Mouse (Mus musculus): ENCODE results near the gene Ipo8. TPM values are rescaled to one million over a fixed set of nuclear protein-coding genes. Genes with fewer than 3 reads are reported as not detected.

Gene Ipo8
- polyA plus RNA-seq, 1 experiment from 2014 or later, result 30.8 TPM

GRCm38 (mm10) chr6:148789010-148789673 is 42.1 kb downstream of the Ipo8 start:
- no peaks in the 10 kb centered on the region for H3K4me1 ChIP-seq
- WGBS, result 95% methylated on average over 9 of the region's 9 CpGs
- no peaks in the 10 kb centered on the region for H3K9me3 ChIP-seq (replicated peaks)
- H3K27ac ChIP-seq, result no peak overlapping the region
- H3K36me3 ChIP-seq, result peaks cover 73% of the 10 kb centered on the region
- DNase-seq (ENCODE audit: low spot score), result no peak
- H3K27me3 ChIP-seq (ENCODE audit: low read depth, poor library complexity, severe bottlenecking), result no peaks in the 10 kb centered on the region
- no peak overlapping the region for H3K4me3 ChIP-seq

DNA sequence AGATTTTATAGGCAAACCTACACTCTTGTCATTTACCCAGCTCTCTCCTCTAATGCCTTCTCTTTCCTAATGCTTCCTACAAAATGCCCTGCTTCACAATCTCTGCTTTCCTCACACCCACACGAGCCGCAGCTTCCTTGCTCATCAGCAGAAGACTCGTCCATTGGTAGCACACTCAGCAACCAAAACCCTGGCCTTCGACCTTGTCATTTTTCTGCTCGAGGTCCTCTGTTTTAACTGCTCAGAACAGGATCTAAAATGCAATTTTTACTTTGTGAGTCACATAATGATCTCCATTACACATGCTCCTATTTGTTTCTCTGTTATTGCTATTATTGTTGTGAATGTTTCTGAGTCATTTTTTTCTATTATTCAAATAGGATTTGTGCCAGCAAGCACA is 45.1 kb downstream of the Ipo8 start:
- Histone ChIP-seq H3K4me3 (no peak overlapping the region), H3K4me1 (no peaks in the 10 kb centered on the region), H3K36me3 (peaks cover 81% of the 10 kb centered on the region), H3K9me3 (replicated peaks) (no peaks in the 10 kb centered on the region), H3K27me3 (ENCODE audit: low read depth, poor library complexity, severe bottlenecking) (no peaks in the 10 kb centered on the region), H3K27ac (no peak overlapping the region)
- 90% methylated on average over 5 of the region's 5 CpGs for WGBS
- DNase-seq (ENCODE audit: low spot score), result no peak

DNA sequence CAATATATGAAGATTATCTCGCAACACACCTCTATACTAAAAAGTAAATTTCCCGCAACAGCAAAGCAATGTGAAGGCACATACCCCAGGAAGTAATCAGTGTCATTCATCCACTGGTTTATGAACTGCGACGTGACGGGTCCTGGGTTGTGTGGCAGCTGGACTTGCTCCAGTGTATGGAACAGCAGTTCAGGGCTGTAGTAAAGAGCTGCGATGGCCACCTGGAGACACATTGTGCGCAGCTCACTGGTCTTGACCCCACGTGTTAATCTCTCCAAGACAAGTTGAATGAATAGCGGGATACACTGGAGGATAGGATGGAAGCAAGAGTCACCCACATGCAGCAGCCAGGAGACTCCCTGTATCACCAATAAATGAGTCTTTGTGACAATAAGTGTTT is 46.8 kb downstream of the Ipo8 start:
- H3K4me3 ChIP-seq, result no peak overlapping the region
- no peaks in the 10 kb centered on the region for H3K9me3 ChIP-seq (replicated peaks)
- H3K4me1 ChIP-seq, result no peaks in the 10 kb centered on the region
- H3K27ac ChIP-seq, result no peak overlapping the region
- peaks cover 87% of the 10 kb centered on the region for H3K36me3 ChIP-seq
- DNase-seq (ENCODE audit: low spot score), result no peak
- WGBS, result 91% methylated on average over 9 of the region's 9 CpGs
- no peaks in the 10 kb centered on the region for H3K27me3 ChIP-seq (ENCODE audit: low read depth, poor library complexity, severe bottlenecking)

DNA sequence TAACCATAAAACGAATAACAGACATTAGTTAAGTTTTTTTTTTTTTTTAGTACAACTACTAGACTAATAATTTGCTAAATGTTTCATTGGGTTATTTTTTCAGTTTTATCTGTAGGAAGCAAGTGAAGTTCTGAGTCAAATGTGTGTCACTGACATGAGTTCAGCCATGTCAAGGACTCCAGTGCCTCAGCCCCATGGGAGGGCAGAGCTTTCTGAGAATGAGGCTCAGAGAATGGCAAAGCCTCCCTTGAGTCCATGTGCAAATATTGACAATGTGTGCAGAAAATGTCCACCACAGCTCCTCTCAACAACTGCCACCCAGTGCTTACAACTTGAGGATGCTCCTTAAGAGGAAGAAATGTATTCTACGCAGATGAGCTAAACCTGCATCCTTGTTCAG is 55.0 kb downstream of the Ipo8 start:
- Histone ChIP-seq H3K4me3 (no peak overlapping the region), H3K27ac (no peak overlapping the region), H3K4me1 (no peaks in the 10 kb centered on the region), H3K27me3 (ENCODE audit: low read depth, poor library complexity, severe bottlenecking) (no peaks in the 10 kb centered on the region), H3K36me3 (peaks cover 83% of the 10 kb centered on the region), H3K9me3 (replicated peaks) (no peaks in the 10 kb centered on the region)
- WGBS, result 91% methylated on average over 2 of the region's 2 CpGs
- DNase-seq (ENCODE audit: low spot score), result no peak

DNA sequence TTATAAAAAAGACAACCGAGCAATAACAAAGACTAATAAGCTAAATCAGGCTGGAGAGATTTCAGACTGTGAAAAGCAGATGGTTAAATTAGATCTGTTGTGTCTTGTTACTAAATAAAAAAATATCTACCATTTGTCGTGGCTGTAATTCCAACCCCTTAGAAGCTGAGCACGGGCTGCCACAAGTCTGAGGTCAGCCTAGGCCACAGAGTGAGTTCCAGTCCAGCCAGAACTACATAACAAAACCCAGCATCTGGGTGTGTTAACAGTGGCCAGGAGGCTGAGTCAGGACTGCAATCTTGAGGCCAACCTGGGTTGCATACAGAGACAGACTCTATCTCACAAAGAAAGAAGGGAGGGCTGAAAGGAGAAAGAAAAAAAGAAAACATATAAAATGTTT is 59.8 kb downstream of the Ipo8 start:
- no peak for DNase-seq (ENCODE audit: low spot score)
- Histone ChIP-seq H3K27ac (no peak overlapping the region), H3K4me1 (no peaks in the 10 kb centered on the region), H3K4me3 (no peak overlapping the region), H3K27me3 (ENCODE audit: low read depth, poor library complexity, severe bottlenecking) (no peaks in the 10 kb centered on the region), H3K36me3 (peaks cover 55% of the 10 kb centered on the region), H3K9me3 (replicated peaks) (no peaks in the 10 kb centered on the region)
- 94% methylated on average over 3 of the region's 3 CpGs for WGBS

DNA sequence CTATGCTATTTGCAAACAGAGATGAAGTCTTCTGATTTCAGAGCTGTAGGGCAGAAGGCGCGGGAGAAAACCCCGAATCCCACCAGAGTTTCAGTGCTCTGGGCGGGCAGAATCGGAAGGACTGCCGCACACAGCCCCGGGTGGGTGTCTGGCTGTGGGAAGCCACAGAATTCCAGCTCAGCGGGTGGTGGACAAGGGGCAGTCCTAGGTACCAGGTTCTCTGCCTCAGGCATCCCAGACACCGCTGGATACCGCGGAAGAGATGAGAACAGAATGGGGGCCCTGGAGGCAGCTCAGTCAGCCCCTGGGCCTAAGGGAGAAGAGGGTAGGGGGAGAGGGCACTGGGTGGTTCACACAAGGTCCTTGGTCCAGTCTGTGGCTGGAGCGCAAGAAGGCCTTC is 62.8 kb downstream of the Ipo8 start:
- Histone ChIP-seq H3K4me1 (no peaks in the 10 kb centered on the region; the same call in 1 of the 2 replicates), H3K27me3 (ENCODE audit: low read depth, poor library complexity, severe bottlenecking) (no peaks in the 10 kb centered on the region), H3K27ac (no peak overlapping the region), H3K4me3 (no peak overlapping the region), H3K36me3 (peaks cover 25% of the 10 kb centered on the region), H3K9me3 (replicated peaks) (no peaks in the 10 kb centered on the region)
- 89% methylated on average over 12 of the region's 12 CpGs for WGBS
- DNase-seq (ENCODE audit: low spot score), result no peak

DNA sequence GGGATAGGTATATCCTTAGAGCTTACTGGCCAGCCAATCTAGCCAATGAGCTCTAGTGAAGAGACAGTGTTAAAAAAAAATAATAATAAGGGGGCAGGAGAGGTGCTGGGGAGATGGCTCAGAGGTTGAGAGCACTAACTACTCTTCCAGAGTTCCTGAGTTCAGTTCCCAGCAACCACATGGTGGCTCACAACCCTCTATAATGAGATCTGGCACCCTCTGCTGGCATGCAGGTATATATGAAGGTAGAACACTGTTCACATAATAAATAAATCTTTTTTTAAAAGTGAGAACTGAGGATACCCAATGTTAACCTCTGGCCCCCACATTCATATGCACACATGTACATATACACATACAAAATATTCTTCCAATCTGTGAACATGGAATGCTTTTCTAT is 64.0 kb downstream of the Ipo8 start:
- no peaks in the 10 kb centered on the region for H3K27me3 ChIP-seq (ENCODE audit: low read depth, poor library complexity, severe bottlenecking)
- DNase-seq (ENCODE audit: low spot score), result no peak
- H3K4me1 ChIP-seq, result no peaks in the 10 kb centered on the region; the same call in 1 of the 2 replicates
- H3K4me3 ChIP-seq, result no peak overlapping the region
- H3K27ac ChIP-seq, result no peak overlapping the region
- no peaks in the 10 kb centered on the region for H3K9me3 ChIP-seq (replicated peaks)
- H3K36me3 ChIP-seq, result peaks cover 13% of the 10 kb centered on the region

- H3K27ac ChIP-seq, result no peak overlapping the region
- no peaks in the 10 kb centered on the region; the same call in 1 of the 2 replicates for H3K4me1 ChIP-seq
- no peaks in the 10 kb centered on the region for H3K9me3 ChIP-seq (replicated peaks)
- H3K27me3 ChIP-seq (ENCODE audit: low read depth, poor library complexity, severe bottlenecking), result no peaks in the 10 kb centered on the region
- H3K4me3 ChIP-seq, result no peak overlapping the region
- H3K36me3 ChIP-seq, result no peaks in the 10 kb centered on the region
- WGBS, result 88% methylated on average over 3 of the region's 3 CpGs
- no peak for DNase-seq (ENCODE audit: low spot score)
Observed at GRCm38 (mm10) chr6:148761967-148762712, 69.1 kb downstream of the Ipo8 start.

DNA sequence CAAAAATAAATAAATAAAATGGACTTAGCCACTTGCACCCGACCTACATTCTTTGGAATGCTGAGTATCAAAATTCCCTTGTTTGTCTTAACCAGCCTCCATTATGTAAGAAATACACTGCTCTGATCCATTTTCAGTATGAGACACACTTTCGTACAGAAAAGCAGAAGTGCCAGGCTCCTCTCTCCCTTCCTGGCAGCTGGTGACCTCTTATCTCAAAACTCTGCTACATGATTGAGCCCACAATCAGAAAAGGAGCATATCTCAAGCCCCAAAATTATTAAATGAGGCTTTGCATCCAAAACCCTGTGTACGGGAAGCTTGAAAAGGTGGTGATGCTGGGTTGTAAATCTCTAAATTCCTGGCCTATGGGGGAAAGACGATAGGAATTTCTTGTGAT is 69.8 kb downstream of the Ipo8 start:
- H3K36me3 ChIP-seq, result no peaks in the 10 kb centered on the region
- DNase-seq (ENCODE audit: low spot score), result no peak
- H3K27ac ChIP-seq, result no peak overlapping the region
- no peak overlapping the region for H3K4me3 ChIP-seq
- H3K4me1 ChIP-seq, result no peaks in the 10 kb centered on the region; the same call in 1 of the 2 replicates
- 84% methylated on average over 4 of the region's 4 CpGs for WGBS
- H3K9me3 ChIP-seq (replicated peaks), result no peaks in the 10 kb centered on the region
- H3K27me3 ChIP-seq (ENCODE audit: low read depth, poor library complexity, severe bottlenecking), result no peaks in the 10 kb centered on the region

DNA sequence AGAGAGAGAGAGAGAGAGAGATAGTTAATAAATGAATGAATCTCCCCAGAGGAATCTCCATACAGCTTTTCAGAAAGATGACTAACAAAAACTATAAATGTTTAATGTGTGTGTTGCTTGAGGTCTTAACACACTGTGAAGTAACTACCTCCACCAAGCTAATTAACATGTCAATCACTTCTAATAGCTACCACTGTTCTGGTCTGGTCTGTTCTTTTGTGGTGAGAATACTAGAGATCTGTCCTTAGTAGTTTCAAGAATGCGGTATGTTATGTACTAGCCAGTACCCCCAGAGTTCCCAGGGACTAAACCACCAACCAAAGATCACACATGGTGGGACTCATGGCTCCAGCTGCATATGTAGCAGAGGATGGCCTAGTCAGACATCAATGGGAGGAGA is 74.7 kb downstream of the Ipo8 start:
- no peaks in the 10 kb centered on the region for H3K27me3 ChIP-seq (ENCODE audit: low read depth, poor library complexity, severe bottlenecking)
- no peak for DNase-seq (ENCODE audit: low spot score)
- 90% methylated on average over 1 of the region's 1 CpGs for WGBS
- H3K36me3 ChIP-seq, result no peaks in the 10 kb centered on the region
- no peak overlapping the region for H3K4me3 ChIP-seq
- H3K9me3 ChIP-seq (replicated peaks), result no peaks in the 10 kb centered on the region
- no peaks in the 10 kb centered on the region for H3K4me1 ChIP-seq
- H3K27ac ChIP-seq, result no peak overlapping the region

DNA sequence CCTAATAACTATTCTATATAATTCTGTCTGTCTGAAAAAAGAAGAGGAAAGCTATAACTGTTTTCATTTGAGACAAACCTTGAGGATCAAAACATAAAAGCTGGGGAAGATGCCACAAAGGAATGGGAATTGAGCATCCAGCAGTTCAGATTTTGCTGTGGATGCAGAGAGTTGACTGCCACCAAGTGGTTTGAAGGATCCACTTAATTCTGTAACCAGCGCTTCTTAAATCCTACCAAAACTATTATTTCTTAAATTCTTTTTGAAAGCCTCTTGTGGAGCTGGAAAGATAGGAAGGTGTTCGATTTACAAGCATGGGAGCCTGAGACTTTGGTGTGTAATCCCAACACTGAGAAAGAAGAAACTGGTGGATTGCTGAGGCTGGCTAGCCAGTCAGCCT is 79.9 kb downstream of the Ipo8 start:
- no peak overlapping the region for H3K27ac ChIP-seq
- no peak overlapping the region for H3K4me3 ChIP-seq
- 84% methylated on average over 2 of the region's 2 CpGs for WGBS
- no peaks in the 10 kb centered on the region for H3K27me3 ChIP-seq (ENCODE audit: low read depth, poor library complexity, severe bottlenecking)
- no peaks in the 10 kb centered on the region for H3K9me3 ChIP-seq (replicated peaks)
- H3K36me3 ChIP-seq, result no peaks in the 10 kb centered on the region
- DNase-seq (ENCODE audit: low spot score), result no peak
- no peaks in the 10 kb centered on the region for H3K4me1 ChIP-seq

DNA sequence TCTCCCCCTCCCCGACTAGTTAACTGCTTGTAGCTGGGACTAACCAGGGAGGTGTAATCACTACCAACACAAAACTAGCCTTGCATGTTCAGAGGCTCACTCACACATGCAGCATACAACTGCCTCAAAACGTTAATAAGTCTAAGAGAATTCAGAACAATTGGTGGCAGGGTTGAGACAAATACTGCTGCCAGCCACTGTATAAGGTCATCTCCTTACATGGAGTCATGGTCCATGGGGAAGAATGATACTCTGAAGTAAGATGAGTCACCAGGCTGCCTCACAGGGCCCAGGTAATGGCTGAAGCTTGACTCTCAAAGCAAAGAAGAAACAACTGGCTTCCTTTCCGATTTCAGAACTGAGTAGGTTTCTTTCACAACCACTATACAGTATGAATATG is 81.1 kb downstream of the Ipo8 start:
- no peak for DNase-seq (ENCODE audit: low spot score)
- H3K36me3 ChIP-seq, result no peaks in the 10 kb centered on the region
- H3K9me3 ChIP-seq (replicated peaks), result no peaks in the 10 kb centered on the region
- no peak overlapping the region for H3K4me3 ChIP-seq
- no peaks in the 10 kb centered on the region for H3K4me1 ChIP-seq
- no peak overlapping the region for H3K27ac ChIP-seq
- 93% methylated on average over 3 of the region's 3 CpGs for WGBS
- H3K27me3 ChIP-seq (ENCODE audit: low read depth, poor library complexity, severe bottlenecking), result no peaks in the 10 kb centered on the region

DNA sequence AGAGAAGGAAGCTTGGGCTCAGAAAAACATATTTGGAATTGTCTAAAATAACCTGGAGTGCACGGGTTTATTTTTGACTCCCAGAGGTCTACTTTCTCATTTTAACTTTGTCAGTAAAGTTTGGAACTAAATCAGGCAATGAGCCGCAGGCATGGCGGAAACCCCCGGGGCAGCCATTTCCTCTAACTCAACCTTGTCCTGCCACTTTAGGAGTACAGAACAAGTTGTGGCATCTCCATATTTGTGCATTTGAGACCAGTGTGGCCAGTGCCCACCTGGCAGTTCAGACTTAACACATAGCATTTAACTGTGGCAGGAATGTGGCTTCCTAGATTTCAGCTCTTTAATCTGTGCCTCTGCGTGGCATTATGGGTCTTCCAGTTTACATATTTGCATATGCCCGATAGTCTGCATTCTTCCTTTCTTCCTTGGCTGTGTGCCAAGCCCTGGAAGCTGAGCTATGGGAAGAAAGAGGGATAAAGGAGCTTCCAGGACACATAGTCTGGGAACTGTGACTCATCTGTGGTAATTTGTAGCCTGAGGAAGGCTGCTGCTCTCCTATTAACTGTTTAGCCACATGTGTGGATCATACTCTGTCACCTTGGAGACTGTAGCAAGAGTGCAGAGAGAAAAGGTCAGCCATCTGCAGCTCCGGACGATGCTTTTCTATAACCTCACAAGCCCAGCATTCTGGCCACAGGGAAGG is 90.6 kb downstream of the Ipo8 start:
- Histone ChIP-seq H3K4me1 (0 out of 2 replicates have a peak, but pooled peaks cover 11% of the 10 kb centered on the region), H3K4me3 (no peak overlapping the region), H3K36me3 (no peaks in the 10 kb centered on the region), H3K9me3 (replicated peaks) (no peaks in the 10 kb centered on the region), H3K27me3 (ENCODE audit: low read depth, poor library complexity, severe bottlenecking) (no peaks in the 10 kb centered on the region), H3K27ac (no peak overlapping the region)
- WGBS, result 83% methylated on average over 8 of the region's 8 CpGs
- DNase-seq (ENCODE audit: low spot score), result no peak

Measured in limb, embryonic 10.5 days (tissue).